ENCODE assay signal across 12 mouse cellular contexts in the genomic region with DNA sequence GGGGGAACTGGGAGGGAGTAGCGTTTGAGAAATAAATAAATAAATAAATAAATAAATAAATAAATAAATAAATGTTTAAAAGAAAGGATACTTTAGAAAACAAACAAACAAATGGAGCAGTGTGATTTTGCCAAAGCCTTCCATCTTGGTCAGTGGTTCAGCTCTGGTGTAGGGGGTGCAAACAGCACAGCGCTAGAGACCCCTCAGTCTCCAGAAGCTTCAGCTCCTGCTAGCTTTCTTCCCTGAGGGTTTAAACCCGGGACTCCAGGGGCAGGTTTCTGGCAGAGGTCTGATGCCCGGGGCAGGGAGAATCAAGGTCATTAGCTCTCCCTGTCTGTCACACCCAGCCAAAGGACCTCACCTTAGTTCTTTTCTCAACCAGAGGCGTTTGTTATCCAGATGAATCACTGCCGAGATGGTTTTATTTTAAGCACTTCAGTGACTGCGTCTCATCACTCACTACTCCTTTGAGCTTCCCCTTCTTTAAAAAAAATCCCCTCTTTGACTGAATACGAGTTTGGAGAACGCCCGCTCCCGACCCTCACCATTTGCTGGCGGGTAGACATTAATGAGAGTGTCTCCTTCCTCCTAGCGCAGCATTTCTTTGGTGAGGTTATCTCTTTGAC.
A peak's percentile ranks its signal among the peaks of the same experiment; 100 is the strongest.
DNase-seq lines count a peak whose midpoint lies in the region; ATAC-seq and TF ChIP-seq lines count a peak whose summit lies in the region.
"Had no signal": no experiment of that assay in that cellular context is flagged by ENCODE, and none has a peak within 500 bp of the region (broad histone marks: within the 10 kb centered on the region; RNA-seq: fewer than 3 reads in every experiment).

No protein-coding gene starts in this region.

- dilution Hi-C loops in CH12.LX (cut with MboI; ENCODE audit: extremely low pct_ligation_motif_present, extremely low pct_unique_long_range_greater_than_20kb, low sequenced_read_pairs), result no loop called here

- H3K9ac ChIP-seq in heart, embryonic 12.5 days, result no peak overlapping the region
- no peak overlapping the region for H3K9ac ChIP-seq in CH12.LX (ENCODE audit: insufficient read depth, low read depth)
- no peak overlapping the region for H3K9ac ChIP-seq in embryonic facial prominence, embryonic 15.5 days
- no peak overlapping the region for H3K9ac ChIP-seq in limb, embryonic 15.5 days
- H3K9ac ChIP-seq: liver, embryonic 15.5 days had no signal

- in situ Hi-C loops in CH12.LX (cut with MboI; ENCODE audit: low pct_ligation_motif_present, low pct_unique_long_range_greater_than_20kb, low sequenced_read_pairs), result no loop called here

- TF ChIP-seq RAD21 in CH12.LX (IDR thresholded peaks at IDR 0.05; ENCODE audit: low read depth, low read length), result no peak

- H3K4me1 ChIP-seq in heart, embryonic 12.5 days (replicated peaks), result 0 out of 2 replicates have a peak, but pooled peaks cover 3% of the 10 kb centered on the region
- peaks cover 0 to 2% of the 10 kb centered on the region in 2 experiments; a peak in 1 of 4 replicates for H3K4me1 ChIP-seq in CH12.LX (ENCODE audit: control insufficient read depth in 1 of 2, insufficient read depth in 2 of 2)
- no peaks in the 10 kb centered on the region for H3K4me1 ChIP-seq in embryonic facial prominence, embryonic 15.5 days
- H3K4me1 ChIP-seq in limb, embryonic 15.5 days, result peaks cover 5% of the 10 kb centered on the region; the same call in 1 of the 2 replicates
- H3K4me1 ChIP-seq: liver, embryonic 15.5 days had no signal

- ATAC-seq in heart, embryonic 12.5 days (ENCODE audit: insufficient number of reproducible peaks, low FRiP score), result no peak
- no peak for ATAC-seq in embryonic facial prominence, embryonic 15.5 days (ENCODE audit: insufficient number of reproducible peaks, low FRiP score, low TSS enrichment, low read depth)
- no peak for ATAC-seq in limb, embryonic 15.5 days (ENCODE audit: insufficient number of reproducible peaks, low FRiP score, low TSS enrichment, low read depth)

- no peaks in the 10 kb centered on the region for H3K9me3 ChIP-seq in heart, embryonic 12.5 days (replicated peaks)
- no peaks in the 10 kb centered on the region for H3K9me3 ChIP-seq in CH12.LX (replicated peaks; ENCODE audit: low read length)
- H3K9me3 ChIP-seq in embryonic facial prominence, embryonic 15.5 days (replicated peaks), result no peaks in the 10 kb centered on the region
- H3K9me3 ChIP-seq in limb, embryonic 15.5 days, result no peaks in the 10 kb centered on the region
- H3K9me3 ChIP-seq: liver, embryonic 15.5 days had no signal

- 13% methylated on average over 13 of the region's 13 CpGs for WGBS in heart, embryonic 12.5 days
- 17% methylated on average over 13 of the region's 13 CpGs for WGBS in embryonic facial prominence, embryonic 15.5 days
- WGBS in limb, embryonic 15.5 days, result 14% methylated on average over 13 of the region's 13 CpGs

- H3K27ac ChIP-seq in heart, embryonic 12.5 days (ENCODE audit: poor library complexity, severe bottlenecking), result no peak overlapping the region
- no peak overlapping the region for H3K27ac ChIP-seq in CH12.LX (ENCODE audit: insufficient read depth, low read depth)
- no peak overlapping the region for H3K27ac ChIP-seq in embryonic facial prominence, embryonic 15.5 days (replicated peaks)
- no peak overlapping the region for H3K27ac ChIP-seq in limb, embryonic 15.5 days
- H3K27ac ChIP-seq: liver, embryonic 15.5 days had no signal

- no peaks in the 10 kb centered on the region for H3K79me2 ChIP-seq in CH12.LX (replicated peaks; ENCODE audit: control insufficient read depth, extremely low read depth, insufficient read depth, poor library complexity, severe bottlenecking)

- no peaks in the 10 kb centered on the region for H3K36me3 ChIP-seq in heart, embryonic 12.5 days
- H3K36me3 ChIP-seq in CH12.LX (replicated peaks in 1 of 2; ENCODE audit: control insufficient read depth in 1 of 2, insufficient read depth in 1 of 2, low read length in 1 of 2), result no peaks in the 10 kb centered on the region
- no peaks in the 10 kb centered on the region for H3K36me3 ChIP-seq in embryonic facial prominence, embryonic 15.5 days
- no peaks in the 10 kb centered on the region for H3K36me3 ChIP-seq in limb, embryonic 15.5 days
- H3K36me3 ChIP-seq: liver, embryonic 15.5 days had no signal

- no peaks in the 10 kb centered on the region for H3K27me3 ChIP-seq in heart, embryonic 12.5 days (replicated peaks)
- no peaks in the 10 kb centered on the region for H3K27me3 ChIP-seq in CH12.LX (replicated peaks)
- no peaks in the 10 kb centered on the region; the same call in 1 of the 2 replicates for H3K27me3 ChIP-seq in embryonic facial prominence, embryonic 15.5 days
- H3K27me3 ChIP-seq in limb, embryonic 15.5 days, result no peaks in the 10 kb centered on the region
- H3K27me3 ChIP-seq: liver, embryonic 15.5 days had no signal

- TF ChIP-seq EP300 in CH12.LX (IDR thresholded peaks at IDR 0.05; ENCODE audit: low read length), result no peak

- peak overlapping the region; percentile 60 for H3K4me2 ChIP-seq in heart, embryonic 12.5 days
- peak overlapping the region; percentile 13; the same call in 1 of the 2 replicates for H3K4me2 ChIP-seq in CH12.LX (ENCODE audit: insufficient read depth, low read depth, poor library complexity, severe bottlenecking)
- peak overlapping the region; percentile 25; the same call in 1 of the 2 replicates for H3K4me2 ChIP-seq in embryonic facial prominence, embryonic 15.5 days (replicated peaks)
- H3K4me2 ChIP-seq in limb, embryonic 15.5 days, result peak overlapping the region; percentile 24
- H3K4me2 ChIP-seq: liver, embryonic 15.5 days had no signal

- H3K4me3 ChIP-seq in heart, embryonic 12.5 days, result peak overlapping the region; percentile 25
- no peak overlapping the region for H3K4me3 ChIP-seq in CH12.LX (replicated peaks in 1 of 3; ENCODE audit: low read depth in 2 of 3, low read length in 2 of 3, poor library complexity in 1 of 3)
- H3K4me3 ChIP-seq in embryonic facial prominence, embryonic 15.5 days (replicated peaks), result no peak overlapping the region
- H3K4me3 ChIP-seq in limb, embryonic 15.5 days, result no peak overlapping the region
- H3K4me3 ChIP-seq: liver, embryonic 15.5 days had no signal

- TF ChIP-seq POLR2A in CH12.LX (IDR thresholded peaks at IDR 0.05; ENCODE audit: low read depth, low read length), result no peak

- intact Hi-C loops in heart, postnatal 36 days (cut with DNase I), result no loop called here

- TF ChIP-seq CTCF in CH12.LX (conservative IDR thresholded peaks at IDR 0.05 in 1 of 2, IDR thresholded peaks at IDR 0.05 in 1 of 2; ENCODE audit: low read depth in 2 of 2, low read length in 2 of 2), result no peak

- no peak for DNase-seq in heart, postnatal 36 days
- no peak for DNase-seq in CH12.LX (ENCODE audit: extremely low read depth)
- no peak for DNase-seq in urinary bladder, postnatal 14 days (ENCODE audit: low spot score)
- no peak for DNase-seq in lung, postnatal 10 days
- no peak for DNase-seq in natural killer cell, adult 2 months (ENCODE audit: low spot score in 2 of 2)
- DNase-seq: adrenal gland, postnatal 10 days; cerebellum, postnatal 14 days; kidney, postnatal 36 days had no signal

TF ChIP-seq in CH12.LX, 34 proteins besides CTCF, POLR2A, EP300 and RAD21:
- no peak for TF ChIP-seq MAZ (IDR thresholded peaks at IDR 0.05; ENCODE audit: low read depth, low read length)
- TF ChIP-seq HCFC1 (IDR thresholded peaks at IDR 0.05; ENCODE audit: low read depth, low read length), result no peak
- TF ChIP-seq UBTF (IDR thresholded peaks at IDR 0.05; ENCODE audit: low read depth, low read length), result no peak
- TF ChIP-seq MXI1 (IDR thresholded peaks at IDR 0.05; ENCODE audit: low read depth, low read length), result no peak
- no peak for TF ChIP-seq CHD2 (IDR thresholded peaks at IDR 0.05; ENCODE audit: low read length)
- TF ChIP-seq GABPA (IDR thresholded peaks at IDR 0.05; ENCODE audit: insufficient replicate concordance, low read depth, low read length), result no peak
- TF ChIP-seq PAX5 (IDR thresholded peaks at IDR 0.05; ENCODE audit: low read length), result no peak
- no peak for TF ChIP-seq SIN3A (IDR thresholded peaks at IDR 0.05; ENCODE audit: low read length)
- TF ChIP-seq SMC3 (IDR thresholded peaks at IDR 0.05; ENCODE audit: low read depth, low read length), result no peak
- no peak for TF ChIP-seq NRF1 (IDR thresholded peaks at IDR 0.05; ENCODE audit: low read depth, low read length)
- TF ChIP-seq ZKSCAN1 (IDR thresholded peaks at IDR 0.05; ENCODE audit: borderline replicate concordance, low read depth, low read length), result no peak
- no peak for TF ChIP-seq ETS1 (conservative IDR thresholded peaks at IDR 0.05; ENCODE audit: low read depth, low read length)
- TF ChIP-seq E2F4 (IDR thresholded peaks at IDR 0.05; ENCODE audit: insufficient replicate concordance, low read depth, low read length), result no peak
- no peak for TF ChIP-seq RCOR1 (conservative IDR thresholded peaks at IDR 0.05; ENCODE audit: low read depth, low read length)
